Mouse (Mus musculus) stomach, embryonic 15.5 days (tissue): Measurements from ENCODE around the gene Ndufa7. TPM values are rescaled to one million over a fixed set of nuclear protein-coding genes. Genes with fewer than 3 reads are reported as not detected.

Source experiments
- microRNA-seq: library from miRNA; unstranded; fragments of <30 nt; microRNA quantifications from one replicate; pipeline ENCODE4, GENCODE M21; 2016
- polyA plus RNA-seq: library from polyadenylated mRNA; unstranded; fragments of >200 nt; fragmentation: Nextera tagmentation; extraction: Ambion mirVana; gene quantifications from 2 replicates; pipeline ENCODE4 v1.2.1, GENCODE M21; 2015

Gene Ndufa7
- polyA plus RNA-seq, 1 experiment from 2014 or later, result 493 TPM

Small RNAs within 50 kb of the gene (microRNA-seq; reads per million reads assigned to microRNA genes)
- not detected for gene Gm27740

Other genes starting within 250 kb of the Ndufa7 start
- gene Zfp414, start 195.5 kb upstream of the Ndufa7 start, polyA plus RNA-seq, result 35.5 and 38.1 TPM in 2 replicates
- 1.1 and 1.4 TPM in 2 replicates for gene Pram1, start 186.5 kb upstream of the Ndufa7 start, polyA plus RNA-seq
- gene Hnrnpm, start 137.7 kb upstream of the Ndufa7 start, polyA plus RNA-seq, result 248 and 307 TPM in 2 replicates
- 59.8 and 70.8 TPM in 2 replicates for gene March2, start 105.9 kb upstream of the Ndufa7 start, polyA plus RNA-seq
- gene Rab11b, start 64.0 kb upstream of the Ndufa7 start, polyA plus RNA-seq, result 249 and 270 TPM in 2 replicates
- gene Angptl4, start 42.7 kb upstream of the Ndufa7 start, polyA plus RNA-seq, result 22.6 and 24.7 TPM in 2 replicates
- 31.4 and 31.5 TPM in 2 replicates for gene Kank3, start 14.1 kb upstream of the Ndufa7 start, polyA plus RNA-seq
- 888 and 917 TPM in 2 replicates for gene Rps28, start within 50 bp of the Ndufa7 start, polyA plus RNA-seq
- gene Cd320, start 18.5 kb downstream of the Ndufa7 start, polyA plus RNA-seq, result 59.1 and 62.6 TPM in 2 replicates
- not detected in 2 replicates for gene Gm7029, start 49.3 kb downstream of the Ndufa7 start, polyA plus RNA-seq
- gene Kifc1, start 66.1 kb downstream of the Ndufa7 start, polyA plus RNA-seq, result 7.7 and 7.9 TPM in 2 replicates
- gene Platr17, start 80.6 kb downstream of the Ndufa7 start, polyA plus RNA-seq, result 0.95 and 1.1 TPM in 2 replicates
- gene Daxx, start 84.8 kb downstream of the Ndufa7 start, polyA plus RNA-seq, result 39.1 and 41.5 TPM in 2 replicates
- 47.3 and 50.1 TPM in 2 replicates for gene Tapbp, start 91.3 kb downstream of the Ndufa7 start, polyA plus RNA-seq
- gene Zbtb22, start 91.3 kb downstream of the Ndufa7 start, polyA plus RNA-seq, result 15.4 and 16.6 TPM in 2 replicates
- 38.5 and 43.6 TPM in 2 replicates for gene Rgl2, start 105.0 kb downstream of the Ndufa7 start, polyA plus RNA-seq
- gene Pfdn6, start 115.8 kb downstream of the Ndufa7 start, polyA plus RNA-seq, result 155 and 159 TPM in 2 replicates
- gene Wdr46, start 116.1 kb downstream of the Ndufa7 start, polyA plus RNA-seq, result 36.1 and 40.6 TPM in 2 replicates
- gene B3galt4, start 126.9 kb downstream of the Ndufa7 start, polyA plus RNA-seq, result 7.5 and 8.2 TPM in 2 replicates
- 42.4 and 49.2 TPM in 2 replicates for gene Vps52, start 131.2 kb downstream of the Ndufa7 start, polyA plus RNA-seq
- gene Rps18, start 131.4 kb downstream of the Ndufa7 start, polyA plus RNA-seq, result 1,803 TPM in 2 replicates
- 112 and 124 TPM in 2 replicates for gene H2-K1, start 175.8 kb downstream of the Ndufa7 start, polyA plus RNA-seq
- 19.3 and 21.0 TPM in 2 replicates for gene Ring1, start 200.1 kb downstream of the Ndufa7 start, polyA plus RNA-seq
- gene H2-Ke6, start 203.5 kb downstream of the Ndufa7 start, polyA plus RNA-seq, result 50.8 and 58.4 TPM in 2 replicates
- 169 and 199 TPM in 2 replicates for gene Slc39a7, start 207.1 kb downstream of the Ndufa7 start, polyA plus RNA-seq
- gene Rxrb, start 207.2 kb downstream of the Ndufa7 start, polyA plus RNA-seq, result 43.6 and 45.0 TPM in 2 replicates
- gene Col11a2, start 214.9 kb downstream of the Ndufa7 start, polyA plus RNA-seq, result 1.3 and 1.5 TPM in 2 replicates